Mouse (Mus musculus) right cerebral cortex, adult 18-20 months (tissue): ENCODE measurements around the gene Spag6.

Experiments used
- DNase-seq: peaks from one replicate; pipeline ENCODE4 v3.0.0; 2022; ENCODE audit warnings: mixed read lengths

Gene Spag6

GRCm38 (mm10) chr2:18734394-18735127 is 40.7 kb downstream of the Spag6 start:
- no peak for DNase-seq

- DNase-seq, result no peak
Measured at GRCm38 (mm10) chr2:18737040-18737439, 43.2 kb downstream of the Spag6 start.

- no peak for DNase-seq
Measured at GRCm38 (mm10) chr2:18739216-18739615, 45.4 kb downstream of the Spag6 start.

- DNase-seq, result no peak
Measured at GRCm38 (mm10) chr2:18756144-18756543, 62.3 kb downstream of the Spag6 start.

GRCm38 (mm10) chr2:18764846-18765245 is 71.0 kb downstream of the Spag6 start:
- DNase-seq, result no peak

GRCm38 (mm10) chr2:18765481-18766249 is 71.8 kb downstream of the Spag6 start:
- DNase-seq, result no peak

- DNase-seq, result no peak
Measured at GRCm38 (mm10) chr2:18766441-18766820, 72.6 kb downstream of the Spag6 start.

GRCm38 (mm10) chr2:18766821-18767541 is 73.1 kb downstream of the Spag6 start:
- peak; percentile 73 for DNase-seq

- DNase-seq, result no peak
Measured at GRCm38 (mm10) chr2:18768414-18768813, 74.6 kb downstream of the Spag6 start.

GRCm38 (mm10) chr2:18772413-18772812 is 78.6 kb downstream of the Spag6 start:
- peak; percentile 44 for DNase-seq

- DNase-seq, result no peak
Measured at GRCm38 (mm10) chr2:18774326-18774725, 80.5 kb downstream of the Spag6 start.

- DNase-seq, result no peak
Measured at GRCm38 (mm10) chr2:18778220-18778619, 84.4 kb downstream of the Spag6 start.

- no peak for DNase-seq
Measured at GRCm38 (mm10) chr2:18779830-18780229, 86.0 kb downstream of the Spag6 start.

GRCm38 (mm10) chr2:18781296-18781695 is 87.5 kb downstream of the Spag6 start:
- no peak for DNase-seq

GRCm38 (mm10) chr2:18794261-18794660 is 100.4 kb downstream of the Spag6 start:
- DNase-seq, result no peak

- DNase-seq, result no peak
Measured at GRCm38 (mm10) chr2:18797776-18798175, 103.9 kb downstream of the Spag6 start.

- DNase-seq, result no peak
Measured at GRCm38 (mm10) chr2:18799265-18799965, 105.6 kb downstream of the Spag6 start.
